Mouse (Mus musculus) myocyte (in vitro differentiated cells): ENCODE data around the gene Matn4.

Experiments used
- CEBPB ChIP-seq: IDR thresholded peaks from 2 replicates; pipeline ENCODE4 v1.6.1; 2011; ENCODE audit warnings: mild to moderate bottlenecking, moderate library complexity; ENCODE audit not compliant: poor library complexity, insufficient read depth, severe bottlenecking
- E2F4 ChIP-seq: IDR thresholded peaks from one replicate; pipeline ENCODE4 v1.6.1; 2011; ENCODE audit warnings: mild to moderate bottlenecking, control low read depth, moderate library complexity; ENCODE audit not compliant: insufficient read depth
- MAX ChIP-seq: IDR thresholded peaks from one replicate; pipeline ENCODE4 v1.6.1; 2011; ENCODE audit warnings: low read depth, mild to moderate bottlenecking, control low read depth
- MYOD1 ChIP-seq, 3 experiments: IDR thresholded peaks; one replicate each; pipeline ENCODE4 v1.6.1; 2011; ENCODE audit warnings: control low read depth in 2 of 3, low read depth in 2 of 3, mild to moderate bottlenecking in 2 of 3, moderate library complexity in 1 of 3; ENCODE audit not compliant: insufficient read length in 2 of 3, control insufficient read depth in 1 of 3
- MYOG ChIP-seq, 3 experiments: IDR thresholded peaks; one replicate each; pipeline ENCODE4 v1.6.1; 2011; ENCODE audit warnings: control low read depth in 2 of 3, low read depth in 2 of 3, mild to moderate bottlenecking in 2 of 3; ENCODE audit not compliant: insufficient read length in 2 of 3, control insufficient read depth in 1 of 3, insufficient read depth in 1 of 3
- POLR2A ChIP-seq: IDR thresholded peaks from one replicate; pipeline ENCODE4 v1.6.1; 2011; ENCODE audit warnings: low read depth, mild to moderate bottlenecking, control low read depth, moderate library complexity; ENCODE audit not compliant: insufficient read length
- POLR2AphosphoS2 ChIP-seq: IDR thresholded peaks from one replicate; pipeline ENCODE4 v1.6.1; 2011; ENCODE audit warnings: low read depth, control low read depth; ENCODE audit not compliant: insufficient read length
- REST ChIP-seq: IDR thresholded peaks from one replicate; pipeline ENCODE4 v1.6.1; 2011; ENCODE audit warnings: mild to moderate bottlenecking, control low read depth, moderate library complexity; ENCODE audit not compliant: insufficient read depth, insufficient read length
- SRF ChIP-seq: IDR thresholded peaks from one replicate; pipeline ENCODE4 v1.6.1; 2011; ENCODE audit warnings: low read depth; ENCODE audit not compliant: control insufficient read depth, insufficient read length
- TCF12 ChIP-seq: IDR thresholded peaks from one replicate; pipeline ENCODE4 v1.6.1; 2011; ENCODE audit warnings: mild to moderate bottlenecking, control low read depth; ENCODE audit not compliant: poor library complexity, insufficient read depth, severe bottlenecking
- TCF3 ChIP-seq: IDR thresholded peaks from one replicate; pipeline ENCODE4 v1.6.1; 2011; ENCODE audit warnings: low read depth, control low read depth; ENCODE audit not compliant: insufficient read length
- USF1 ChIP-seq: IDR thresholded peaks from one replicate; pipeline ENCODE4 v1.6.1; 2011; ENCODE audit warnings: low read depth, mild to moderate bottlenecking, control low read depth, moderate library complexity

- TF ChIP-seq MYOG (IDR thresholded peaks at IDR 0.05; ENCODE audit: control insufficient read depth in 1 of 3, insufficient read depth in 1 of 3, insufficient read length in 2 of 3, low read depth in 2 of 3) (no peak), MAX (no peak), POLR2AphosphoS2 (no peak), MYOD1 (IDR thresholded peaks at IDR 0.05; ENCODE audit: control insufficient read depth in 1 of 3, insufficient read length in 2 of 3, low read depth in 2 of 3) (no peak), E2F4 (no peak), REST (no peak), TCF12 (no peak), POLR2A (no peak), USF1 (no peak), TCF3 (no peak), CEBPB (no peak), SRF (no peak)
These were observed 31.8 kb downstream of the Matn4 start for GRCm38 (mm10) chr2:164373187-164373586.
